9 mouse cellular contexts compared by ENCODE assay signal in genomic region chr2:74726551-74726950, GRCm38 (mm10). TPM values are rescaled to one million over a fixed set of nuclear protein-coding genes. Genes with fewer than 3 reads are reported as not detected.
DNase-seq lines count a peak whose midpoint lies in the region; ATAC-seq and TF ChIP-seq lines count a peak whose summit lies in the region.
"Had no signal": no experiment of that assay in that cellular context is flagged by ENCODE, and none has a peak within 500 bp of the region (broad histone marks: within the 10 kb centered on the region; RNA-seq: fewer than 3 reads in every experiment).

Gene Gm28230 (plus strand): TSS chr2:74726728.

- H3K4me1 ChIP-seq in embryonic facial prominence, embryonic 11.5 days (ENCODE audit: control insufficient read depth, insufficient read depth, low read length), result no peaks in the 10 kb centered on the region; the same call in none of the 2 replicates
- peaks cover 68% of the 10 kb centered on the region for H3K4me1 ChIP-seq in kidney, embryonic 14.5 days (ENCODE audit: control insufficient read depth, insufficient read depth, low read length)
- H3K4me1 ChIP-seq in midbrain, embryonic 15.5 days, result 0 out of 2 replicates have a peak, but pooled peaks cover 3% of the 10 kb centered on the region

- no peaks in the 10 kb centered on the region for H3K9me3 ChIP-seq in embryonic facial prominence, embryonic 11.5 days (replicated peaks; ENCODE audit: control insufficient read depth, low read length)
- no peaks in the 10 kb centered on the region for H3K9me3 ChIP-seq in kidney, embryonic 14.5 days (ENCODE audit: control insufficient read depth, low read length)
- H3K9me3 ChIP-seq in midbrain, embryonic 15.5 days, result no peaks in the 10 kb centered on the region

- intact Hi-C loops in gastrocnemius, adult 2 months (cut with DNase I), result no loop called here

- peaks cover 95% of the 10 kb centered on the region for H3K27me3 ChIP-seq in embryonic facial prominence, embryonic 11.5 days (ENCODE audit: control insufficient read depth, insufficient read depth, low read length)
- H3K27me3 ChIP-seq in kidney, embryonic 14.5 days (ENCODE audit: control insufficient read depth, insufficient read depth, low read length), result no peaks in the 10 kb centered on the region
- H3K27me3 ChIP-seq in midbrain, embryonic 15.5 days (replicated peaks), result peaks cover 96% of the 10 kb centered on the region

- 5% methylated on average over 5 of the region's 5 CpGs for WGBS in embryonic facial prominence, embryonic 11.5 days
- 40% methylated on average over 5 of the region's 5 CpGs for WGBS in kidney, embryonic 14.5 days
- WGBS in midbrain, embryonic 15.5 days, result 3% methylated on average over 5 of the region's 5 CpGs

- H3K36me3 ChIP-seq in embryonic facial prominence, embryonic 11.5 days (replicated peaks; ENCODE audit: control insufficient read depth, insufficient read depth, low read depth, low read length), result no peaks in the 10 kb centered on the region
- peaks cover 20% of the 10 kb centered on the region for H3K36me3 ChIP-seq in kidney, embryonic 14.5 days (ENCODE audit: control insufficient read depth, insufficient read depth, low read length)
- H3K36me3 ChIP-seq in midbrain, embryonic 15.5 days (replicated peaks), result no peaks in the 10 kb centered on the region

- H3K9ac ChIP-seq in embryonic facial prominence, embryonic 11.5 days (replicated peaks; ENCODE audit: low read length), result no peak within 1 kb of the TSS
- H3K9ac ChIP-seq in kidney, embryonic 14.5 days (ENCODE audit: low read depth, low read length), result peak within 1 kb of the TSS; percentile 56
- no peak within 1 kb of the TSS for H3K9ac ChIP-seq in midbrain, embryonic 15.5 days

- H3K27ac ChIP-seq in gastrocnemius, adult 2 months, result no peak within 1 kb of the TSS
- H3K27ac ChIP-seq in embryonic facial prominence, embryonic 11.5 days (replicated peaks; ENCODE audit: low read depth, low read length), result no peak within 1 kb of the TSS
- H3K27ac ChIP-seq in kidney, embryonic 14.5 days (ENCODE audit: low read depth, low read length), result peak within 1 kb of the TSS; percentile 85
- H3K27ac ChIP-seq in midbrain, embryonic 15.5 days, result no peak within 1 kb of the TSS
- H3K27ac ChIP-seq: macrophage had no signal

- no peak for TF ChIP-seq CTCF in gastrocnemius, adult 2 months (IDR thresholded peaks at IDR 0.05)

- peak within 1 kb of the TSS; percentile 65 for H3K4me3 ChIP-seq in gastrocnemius, adult 2 months
- peak within 1 kb of the TSS; percentile 16 for H3K4me3 ChIP-seq in embryonic facial prominence, embryonic 11.5 days (ENCODE audit: low read depth, low read length)
- H3K4me3 ChIP-seq in kidney, embryonic 14.5 days (ENCODE audit: low read length), result peak within 1 kb of the TSS; percentile 40
- H3K4me3 ChIP-seq in midbrain, embryonic 15.5 days, result no peak within 1 kb of the TSS

- no peak for DNase-seq in gastrocnemius, adult 2 months
- DNase-seq in gastrocnemius, postnatal 10 days, result no peak
- no peak for DNase-seq in embryonic facial prominence, embryonic 11.5 days (ENCODE audit: low spot score)
- no peak for DNase-seq in thymus, postnatal 14 days
- no peak for DNase-seq in ovary, postnatal 14 days (ENCODE audit: low spot score)
- no peak for DNase-seq in frontal cortex, postnatal 36 days (ENCODE audit: low spot score in 2 of 2)

- peak within 1 kb of the TSS; percentile 36 for H3K4me2 ChIP-seq in embryonic facial prominence, embryonic 11.5 days (ENCODE audit: low read depth, low read length)
- peak within 1 kb of the TSS; percentile 68 for H3K4me2 ChIP-seq in kidney, embryonic 14.5 days (replicated peaks; ENCODE audit: low read depth, low read length)
- peak within 1 kb of the TSS; percentile 6; the same call in 1 of the 2 replicates for H3K4me2 ChIP-seq in midbrain, embryonic 15.5 days

- ATAC-seq in embryonic facial prominence, embryonic 11.5 days (replicated peaks; ENCODE audit: insufficient number of reproducible peaks, low FRiP score, low TSS enrichment, low read depth), result no peak
- no peak for ATAC-seq in kidney, embryonic 14.5 days (ENCODE audit: low FRiP score, low TSS enrichment)
- ATAC-seq in midbrain, embryonic 15.5 days (replicated peaks), result no peak

RNA-seq across cellular contexts. Expression of gene Gm28230, which starts in this region (rescaled TPM):
- under 1 TPM; 0.08 to 0.36 TPM for total RNA-seq in gastrocnemius, adult 2 months (2021)
- under 1 TPM; 0.21 to 0.43 TPM for total RNA-seq in gastrocnemius, postnatal 10 days (2021)
- polyA plus RNA-seq in embryonic facial prominence, embryonic 11.5 days (2014; fragmentation: Nextera tagmentation; extraction: Ambion mirVana), result not detected in 2 replicates
- 2.3 and 4.0 TPM in 2 replicates for polyA plus RNA-seq in kidney, embryonic 14.5 days (2014; fragmentation: Nextera tagmentation; extraction: Ambion mirVana)
- not detected in 2 replicates for polyA plus RNA-seq in midbrain, embryonic 15.5 days (2015; fragmentation: Nextera tagmentation; extraction: Ambion mirVana)
- polyA plus RNA-seq: macrophage had no signal

Comparison
In these comparisons a context has a peak if more than half of its experiments do, and no peak if none do; other contexts are left out.
1. H3K4me2 ChIP-seq: peak in every context shown above with its lines; median percentile 68 in kidney, embryonic 14.5 days; 36 in embryonic facial prominence, embryonic 11.5 days; 6 in midbrain, embryonic 15.5 days.